In genomic region chr10:94828734-94829230, GRCm38 (mm10) we compare ENCODE assay signal across 9 mouse cellular contexts.
DNase-seq lines count a peak whose midpoint lies in the region; ATAC-seq and TF ChIP-seq lines count a peak whose summit lies in the region.
"Had no signal": no experiment of that assay in that cellular context is flagged by ENCODE, and none has a peak within 500 bp of the region (broad histone marks: within the 10 kb centered on the region; RNA-seq: fewer than 3 reads in every experiment).

No protein-coding gene starts in this region.

- H3K9me3 ChIP-seq in forebrain, embryonic 15.5 days, result no peaks in the 10 kb centered on the region
- H3K9me3 ChIP-seq in forebrain, embryonic 14.5 days (replicated peaks; ENCODE audit: control insufficient read depth, low read length), result no peaks in the 10 kb centered on the region
- no peaks in the 10 kb centered on the region for H3K9me3 ChIP-seq in kidney, postnatal 0 days (replicated peaks; ENCODE audit: low read length)
- no peaks in the 10 kb centered on the region for H3K9me3 ChIP-seq in kidney, embryonic 14.5 days (ENCODE audit: control insufficient read depth, low read length)
- H3K9me3 ChIP-seq in limb, embryonic 13.5 days, result no peaks in the 10 kb centered on the region
- H3K9me3 ChIP-seq: midbrain, embryonic 15.5 days had no signal

- no peak overlapping the region for H3K9ac ChIP-seq in forebrain, embryonic 15.5 days (replicated peaks)
- H3K9ac ChIP-seq in forebrain, embryonic 14.5 days (ENCODE audit: low read length), result no peak overlapping the region
- H3K9ac ChIP-seq in kidney, postnatal 0 days (ENCODE audit: low read depth, low read length), result no peak overlapping the region
- H3K9ac ChIP-seq in kidney, embryonic 14.5 days (ENCODE audit: low read depth, low read length), result no peak overlapping the region
- H3K9ac ChIP-seq in limb, embryonic 13.5 days, result no peak overlapping the region
- H3K9ac ChIP-seq: midbrain, embryonic 15.5 days had no signal

- WGBS in forebrain, embryonic 15.5 days, result 92% methylated on average over 7 of the region's 7 CpGs
- 86% methylated on average over 7 of the region's 7 CpGs for WGBS in forebrain, embryonic 14.5 days
- 92% methylated on average over 7 of the region's 7 CpGs for WGBS in kidney, postnatal 0 days
- WGBS in kidney, embryonic 14.5 days, result 90% methylated on average over 7 of the region's 7 CpGs
- WGBS in limb, embryonic 13.5 days, result 91% methylated on average over 7 of the region's 7 CpGs

- peaks cover 18% of the 10 kb centered on the region for H3K36me3 ChIP-seq in forebrain, embryonic 15.5 days
- H3K36me3 ChIP-seq in forebrain, embryonic 14.5 days (ENCODE audit: control insufficient read depth, insufficient read depth, low read length), result peaks cover 45% of the 10 kb centered on the region
- no peaks in the 10 kb centered on the region for H3K36me3 ChIP-seq in kidney, postnatal 0 days (ENCODE audit: insufficient read depth, low read length)
- H3K36me3 ChIP-seq in kidney, embryonic 14.5 days (ENCODE audit: control insufficient read depth, insufficient read depth, low read length), result no peaks in the 10 kb centered on the region
- H3K36me3 ChIP-seq in limb, embryonic 13.5 days, result no peaks in the 10 kb centered on the region

- H3K4me2 ChIP-seq in forebrain, embryonic 15.5 days (replicated peaks), result no peak overlapping the region
- H3K4me2 ChIP-seq in forebrain, embryonic 14.5 days (ENCODE audit: low read length), result no peak overlapping the region
- H3K4me2 ChIP-seq in kidney, postnatal 0 days (ENCODE audit: low read length), result no peak overlapping the region
- H3K4me2 ChIP-seq in kidney, embryonic 14.5 days (replicated peaks; ENCODE audit: low read depth, low read length), result no peak overlapping the region
- H3K4me2 ChIP-seq in limb, embryonic 13.5 days (replicated peaks), result 0 out of 2 replicates have a peak overlapping the region, but pooled peaks have one; percentile 25
- H3K4me2 ChIP-seq: midbrain, embryonic 15.5 days had no signal

- ATAC-seq in forebrain, embryonic 15.5 days (replicated peaks), result no peak
- no peak for ATAC-seq in forebrain, embryonic 14.5 days
- no peak for ATAC-seq in kidney, postnatal 0 days (replicated peaks; ENCODE audit: low FRiP score, low read depth)
- ATAC-seq in kidney, embryonic 14.5 days (ENCODE audit: low FRiP score, low TSS enrichment), result no peak
- no peak for ATAC-seq in limb, embryonic 13.5 days (ENCODE audit: low FRiP score, low read depth)
- ATAC-seq in megakaryocyte-erythroid progenitor cell, adult 5-6 weeks (replicated peaks; ENCODE audit: low FRiP score, low TSS enrichment, poor library complexity, severe bottlenecking), result no peak

- no peak for DNase-seq in forebrain, embryonic 14.5 days (ENCODE audit: low spot score)
- DNase-seq in kidney, postnatal 0 days (ENCODE audit: low spot score), result no peak
- DNase-seq in 416B (ENCODE audit: low read depth) (peak; percentile 12), MN1 (ENCODE audit: low spot score) (no peak)

- no peaks in the 10 kb centered on the region for H3K27me3 ChIP-seq in forebrain, embryonic 15.5 days
- no peaks in the 10 kb centered on the region for H3K27me3 ChIP-seq in forebrain, embryonic 14.5 days (replicated peaks; ENCODE audit: control insufficient read depth, insufficient read depth, low read length)
- H3K27me3 ChIP-seq in kidney, postnatal 0 days (ENCODE audit: insufficient read depth, low read length), result no peaks in the 10 kb centered on the region
- H3K27me3 ChIP-seq in kidney, embryonic 14.5 days (ENCODE audit: control insufficient read depth, insufficient read depth, low read length), result no peaks in the 10 kb centered on the region
- H3K27me3 ChIP-seq in limb, embryonic 13.5 days, result no peaks in the 10 kb centered on the region
- H3K27me3 ChIP-seq: midbrain, embryonic 15.5 days had no signal

- no peak overlapping the region for H3K4me3 ChIP-seq in forebrain, embryonic 15.5 days
- no peak overlapping the region for H3K4me3 ChIP-seq in forebrain, embryonic 14.5 days (ENCODE audit: low read depth, low read length)
- H3K4me3 ChIP-seq in kidney, postnatal 0 days (replicated peaks; ENCODE audit: low read depth, low read length), result no peak overlapping the region
- H3K4me3 ChIP-seq in kidney, embryonic 14.5 days (ENCODE audit: low read length), result no peak overlapping the region
- no peak overlapping the region for H3K4me3 ChIP-seq in limb, embryonic 13.5 days
- H3K4me3 ChIP-seq: midbrain, embryonic 15.5 days had no signal

- no peak for TF ChIP-seq CTCF in kidney, postnatal 0 days (IDR thresholded peaks at IDR 0.05; ENCODE audit: low read depth)

- H3K4me1 ChIP-seq in forebrain, embryonic 15.5 days, result peaks cover 26% of the 10 kb centered on the region
- peaks cover 18% of the 10 kb centered on the region for H3K4me1 ChIP-seq in forebrain, embryonic 14.5 days (ENCODE audit: control insufficient read depth, insufficient read depth, low read length)
- H3K4me1 ChIP-seq in kidney, postnatal 0 days (replicated peaks; ENCODE audit: insufficient read depth, low read length), result no peaks in the 10 kb centered on the region
- peaks cover 11% of the 10 kb centered on the region; the same call in 1 of the 2 replicates for H3K4me1 ChIP-seq in kidney, embryonic 14.5 days (ENCODE audit: control insufficient read depth, insufficient read depth, low read length)
- peaks cover 56% of the 10 kb centered on the region for H3K4me1 ChIP-seq in limb, embryonic 13.5 days

- H3K27ac ChIP-seq in forebrain, embryonic 15.5 days (replicated peaks), result 0 out of 2 replicates have a peak overlapping the region, but pooled peaks have one; percentile 84
- H3K27ac ChIP-seq in forebrain, embryonic 14.5 days (ENCODE audit: low read depth, low read length), result no peak overlapping the region
- H3K27ac ChIP-seq in kidney, postnatal 0 days, result 0 out of 2 replicates have a peak overlapping the region, but pooled peaks have one; percentile 70
- no peak overlapping the region for H3K27ac ChIP-seq in kidney, embryonic 14.5 days (ENCODE audit: low read depth, low read length)
- H3K27ac ChIP-seq in limb, embryonic 13.5 days, result no peak overlapping the region

Comparison
In these comparisons a context has a peak if more than half of its experiments do, and no peak if none do; other contexts are left out.
1. H3K27ac ChIP-seq: peak in forebrain, embryonic 15.5 days (single experiment) and kidney, postnatal 0 days (single experiment); none in forebrain, embryonic 14.5 days (single experiment), kidney, embryonic 14.5 days (single experiment) and limb, embryonic 13.5 days (single experiment).